Mouse (Mus musculus): ENCODE measurements around the gene Mmrn2.
A peak's percentile ranks its signal among the peaks of the same experiment; 100 is the strongest.

Gene Mmrn2

DNA sequence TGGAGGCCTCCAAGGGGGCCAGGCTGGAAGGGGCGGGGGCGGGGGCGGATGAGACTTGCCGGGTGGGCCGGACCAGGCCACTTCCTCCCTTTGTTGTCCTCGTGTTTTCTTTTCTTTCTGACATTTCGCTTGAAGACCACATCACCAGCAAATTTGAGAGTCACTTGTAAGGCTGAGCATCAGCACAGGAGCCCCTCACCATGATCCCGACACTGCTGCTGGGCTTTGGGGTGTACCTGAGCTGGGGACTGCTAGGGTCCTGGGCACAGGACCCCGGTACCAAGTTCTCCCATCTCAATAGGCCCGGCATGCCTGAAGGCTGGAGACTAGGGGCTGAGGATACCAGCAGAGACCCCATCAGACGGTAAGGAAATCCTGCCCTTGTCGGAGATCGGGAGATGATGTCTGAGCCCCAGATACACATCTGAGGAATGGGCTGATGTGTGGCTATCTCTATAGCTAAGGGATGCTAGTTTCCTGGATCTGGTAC is at the start of gene Mmrn2:
Gene Mmrn2 (plus strand): TSS at position 51 of the 490 bp plus-strand sequence.
- DNase-seq (ENCODE audit: low read depth, low spot score) = no peak

- no peak for DNase-seq (ENCODE audit: low read depth, low spot score)
These were observed 48.7 kb upstream of the Mmrn2 start for GRCm38 (mm10) chr14:34326606-34327005.

DNA sequence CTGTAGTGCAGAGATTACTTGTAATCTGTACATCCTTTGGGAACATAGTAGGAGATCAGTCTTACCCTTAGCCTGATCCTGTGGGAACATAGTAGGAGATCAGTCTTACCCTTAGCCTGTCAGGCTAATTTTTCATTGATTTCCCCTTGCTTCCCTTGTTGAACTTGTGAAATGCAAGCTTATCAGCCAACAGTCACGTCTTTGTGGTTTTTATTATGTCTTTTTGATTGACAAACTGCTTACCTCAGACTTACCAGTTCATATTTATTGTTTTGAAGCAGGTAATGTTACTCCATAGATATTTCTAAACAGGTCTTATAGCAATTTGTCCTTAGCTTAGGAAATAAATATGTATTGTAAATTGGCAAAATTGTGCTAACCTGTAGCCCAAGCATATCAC is 47.6 kb upstream of the Mmrn2 start:
- no peak for DNase-seq (ENCODE audit: low read depth, low spot score)

DNA sequence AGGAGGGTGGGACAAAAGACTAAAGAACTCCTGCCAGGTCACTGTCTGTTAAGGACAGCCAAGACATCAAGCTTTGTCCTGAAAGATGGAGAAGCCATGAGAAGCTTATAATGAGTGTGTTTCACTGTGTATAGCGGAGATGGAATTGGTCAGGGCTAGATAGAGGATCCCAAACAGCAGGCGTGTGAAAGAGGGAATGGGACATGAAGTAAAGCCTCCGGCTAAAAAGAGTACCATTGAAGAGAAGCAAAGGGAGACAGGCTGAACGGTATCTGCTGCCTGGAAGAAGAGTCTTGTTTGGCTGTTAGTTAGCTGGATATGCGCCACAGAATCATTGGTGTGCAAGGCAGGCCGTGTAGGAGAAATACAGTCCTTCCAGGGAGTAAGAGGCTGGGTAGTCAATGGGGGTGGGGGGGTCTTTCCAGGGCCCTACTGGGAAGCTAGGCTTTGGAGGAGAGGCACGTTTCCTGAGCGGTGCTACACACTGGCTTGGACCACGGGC is 44.6 kb upstream of the Mmrn2 start:
- DNase-seq (ENCODE audit: low read depth, low spot score) = peak; percentile 40

DNA sequence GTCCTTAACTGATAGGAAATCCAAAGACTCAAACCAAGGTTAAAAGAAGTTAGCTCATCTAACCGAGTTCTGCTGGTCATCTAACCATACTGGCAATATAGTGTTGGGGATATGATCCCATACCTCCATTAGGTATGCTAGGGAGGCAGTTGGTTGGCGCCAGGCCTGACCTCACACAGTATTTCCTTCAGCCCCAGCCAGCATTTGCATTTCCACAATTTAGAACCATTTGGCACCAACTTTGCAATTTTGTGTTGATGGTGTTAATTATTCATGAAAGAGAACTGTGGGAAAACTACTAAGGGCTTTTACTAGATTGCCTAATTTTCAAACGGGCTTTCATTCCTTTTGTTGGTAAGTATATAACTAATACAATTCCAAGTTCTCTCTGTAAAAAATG is 43.4 kb upstream of the Mmrn2 start:
- peak; percentile 43 for DNase-seq (ENCODE audit: low read depth, low spot score)

DNA sequence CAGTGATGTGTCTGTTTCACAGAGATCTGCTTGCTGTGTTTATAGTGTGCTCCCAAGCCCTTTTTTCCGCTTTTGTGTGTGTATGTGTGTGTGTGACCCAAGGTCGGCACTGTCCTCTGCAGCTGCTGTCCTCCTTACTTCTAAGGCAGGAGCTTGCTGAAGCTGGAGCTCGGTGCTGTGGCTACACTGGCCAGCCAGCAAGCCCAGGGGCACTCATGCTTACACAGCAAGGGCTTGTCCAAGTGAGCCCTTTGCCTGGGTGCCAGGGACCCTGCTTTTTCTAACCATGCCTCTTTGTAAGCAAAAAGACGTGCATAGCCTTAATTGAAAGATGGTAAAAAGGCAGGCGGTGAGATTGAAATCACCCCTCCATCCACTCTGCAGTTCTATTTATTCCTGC is 42.8 kb upstream of the Mmrn2 start:
- peak; percentile 52 for DNase-seq (ENCODE audit: low read depth, low spot score)

DNA sequence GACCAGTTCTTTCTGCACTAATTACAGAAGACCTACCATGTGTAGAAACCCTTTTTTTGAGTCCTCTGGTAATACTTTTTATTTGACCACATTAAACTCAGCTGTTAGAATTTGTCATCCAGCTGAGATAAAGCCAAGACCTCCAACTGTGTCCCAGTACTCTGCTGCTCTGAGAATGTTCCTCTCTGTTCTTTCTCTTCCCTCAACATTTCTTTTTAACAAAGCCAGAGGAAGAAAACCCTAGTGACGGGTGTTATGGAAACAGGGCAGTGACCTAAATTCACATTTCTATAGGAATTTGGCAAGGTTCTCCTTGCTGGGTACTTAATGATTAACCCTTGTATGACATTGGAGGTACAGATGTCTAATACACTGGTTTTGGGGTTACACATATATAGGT is 35.8 kb upstream of the Mmrn2 start:
- DNase-seq (ENCODE audit: low read depth, low spot score) = no peak

GRCm38 (mm10) chr14:34341993-34342392 is 33.3 kb upstream of the Mmrn2 start:
- DNase-seq (ENCODE audit: low read depth, low spot score) = no peak

GRCm38 (mm10) chr14:34343078-34343477 is 32.2 kb upstream of the Mmrn2 start:
- DNase-seq (ENCODE audit: low read depth, low spot score) = no peak

GRCm38 (mm10) chr14:34344361-34344760 is 30.9 kb upstream of the Mmrn2 start:
- no peak for DNase-seq (ENCODE audit: low read depth, low spot score)

GRCm38 (mm10) chr14:34345771-34346566 is 29.3 kb upstream of the Mmrn2 start:
- no peak for DNase-seq (ENCODE audit: low read depth, low spot score)

DNA sequence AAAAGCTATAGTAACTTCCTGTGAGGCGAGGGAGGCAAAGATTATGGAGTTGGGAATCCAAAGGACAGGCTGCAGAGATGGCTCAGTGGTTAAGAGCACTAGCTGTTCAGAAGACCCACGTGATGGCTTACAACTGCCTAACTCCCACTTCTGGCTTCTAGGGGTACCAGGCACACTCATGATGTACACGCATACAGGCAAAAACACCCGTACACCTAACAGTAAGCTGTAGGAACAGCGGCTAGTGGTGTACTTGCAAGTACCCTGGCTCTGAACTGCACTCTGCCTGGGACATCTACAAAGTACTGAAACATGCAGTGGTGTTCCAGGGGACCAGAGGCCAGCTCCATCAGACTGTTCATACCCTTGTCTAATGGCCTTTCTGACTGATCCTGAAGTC is 28.2 kb upstream of the Mmrn2 start:
- DNase-seq (ENCODE audit: low read depth, low spot score) = no peak

- no peak for DNase-seq (ENCODE audit: low read depth, low spot score)
These were observed 27.0 kb upstream of the Mmrn2 start for GRCm38 (mm10) chr14:34348301-34348700.

GRCm38 (mm10) chr14:34349007-34349406 is 26.3 kb upstream of the Mmrn2 start:
- no peak for DNase-seq (ENCODE audit: low read depth, low spot score)

DNA sequence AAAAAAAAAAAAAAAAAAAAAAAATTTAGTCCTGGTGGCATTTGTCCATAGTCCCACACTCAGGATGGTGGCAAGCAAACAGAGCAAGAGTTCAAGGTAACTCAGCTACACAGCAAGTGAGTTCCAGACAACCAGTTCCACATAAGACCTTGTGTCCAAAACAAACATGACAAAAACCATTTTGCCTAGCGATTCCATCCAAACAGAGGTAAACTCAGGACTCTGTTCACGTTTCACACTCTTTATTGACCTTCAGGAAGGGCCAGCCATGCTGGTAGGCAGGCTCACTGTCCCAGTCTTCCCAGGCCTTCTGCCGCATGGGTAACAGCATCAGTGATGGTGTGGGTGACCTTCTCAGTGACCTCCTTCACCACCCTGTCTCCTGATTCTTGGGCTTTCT is 23.6 kb upstream of the Mmrn2 start:
- DNase-seq (ENCODE audit: low read depth, low spot score) = no peak

GRCm38 (mm10) chr14:34352523-34352922 is 22.7 kb upstream of the Mmrn2 start:
- DNase-seq (ENCODE audit: low read depth, low spot score) = no peak

- DNase-seq (ENCODE audit: low read depth, low spot score) = no peak
These were observed 21.9 kb upstream of the Mmrn2 start for GRCm38 (mm10) chr14:34353326-34353725.

- no peak for DNase-seq (ENCODE audit: low read depth, low spot score)
These were observed 20.8 kb upstream of the Mmrn2 start for GRCm38 (mm10) chr14:34354456-34354855.

DNA sequence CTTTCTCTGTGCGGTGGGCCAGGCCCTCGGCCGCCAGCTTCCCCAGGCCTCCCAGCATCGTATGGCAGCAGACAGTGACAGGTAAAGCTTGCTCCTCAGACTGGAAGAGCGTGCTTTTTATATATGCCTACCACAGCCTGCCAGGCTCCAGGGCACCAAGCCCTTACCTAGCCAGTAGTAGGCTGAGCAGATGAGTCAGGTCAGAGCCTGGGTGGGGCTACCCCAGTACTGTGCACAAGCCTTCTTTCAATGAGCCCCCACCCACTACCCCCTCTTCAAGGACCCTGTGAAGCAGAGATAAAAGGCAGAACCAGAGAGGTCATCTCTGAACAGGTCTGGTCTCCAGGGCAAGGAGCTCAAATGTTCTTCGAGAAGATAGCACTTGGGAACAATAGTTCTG is 20.0 kb upstream of the Mmrn2 start, which contains the start of gene Fam25c:
Gene Fam25c (minus strand): TSS at position 133 of the 400 bp plus-strand sequence.
- DNase-seq (ENCODE audit: low read depth, low spot score) = no peak

- DNase-seq (ENCODE audit: low read depth, low spot score) = no peak
These were observed 17.4 kb upstream of the Mmrn2 start for GRCm38 (mm10) chr14:34357671-34358455.

DNA sequence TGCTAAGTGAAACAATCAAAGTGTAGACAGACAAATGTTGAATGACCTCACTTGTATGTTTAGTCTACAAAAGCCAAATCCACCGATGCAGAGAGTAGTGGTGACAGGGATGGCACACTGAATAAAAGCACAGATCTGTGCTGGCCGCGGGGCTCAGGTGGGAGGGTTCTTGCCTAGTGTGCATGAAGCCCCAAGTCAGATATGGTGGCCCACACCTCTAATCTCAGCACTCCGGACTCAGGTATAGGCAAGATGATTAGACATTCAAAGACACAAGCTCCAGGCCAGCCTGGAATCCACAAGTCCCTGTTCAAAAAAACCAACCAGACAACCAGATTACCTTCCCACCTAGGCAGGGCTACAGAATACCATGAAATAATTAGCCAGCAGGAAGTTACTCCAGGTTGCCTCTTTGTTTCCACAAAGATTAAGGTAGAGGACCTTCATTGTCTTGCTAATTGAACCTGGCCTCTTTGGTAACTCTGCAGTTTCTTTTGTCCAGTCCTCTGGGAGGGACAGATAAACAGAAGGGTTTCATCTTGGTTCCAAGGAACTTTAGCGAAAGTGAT is 15.5 kb upstream of the Mmrn2 start:
- DNase-seq (ENCODE audit: low read depth, low spot score) = no peak

- DNase-seq (ENCODE audit: low read depth, low spot score) = no peak
These were observed 15.0 kb upstream of the Mmrn2 start for GRCm38 (mm10) chr14:34360251-34360650.

Data from brain, embryonic 18.5 days (tissue).